Mouse (Mus musculus) limb, embryonic 14.5 days (tissue): ENCODE measurements around the gene Uba6. TPM values are rescaled to one million over a fixed set of nuclear protein-coding genes. Genes with fewer than 3 reads are reported as not detected.

Experiments used
- ATAC-seq: fragments of 200-750 bp; cut with Nextera tagmentation; 2 replicates; pipeline ENCODE4 v1.8.0; 2017; ENCODE audit warnings: low read depth, moderate number of reproducible peaks, moderate TSS enrichment; ENCODE audit not compliant: low FRiP score
- DNase-seq: peaks from one replicate; pipeline ENCODE4 v3.0.0-alpha.2; 2015; ENCODE audit warnings: low spot score
- H3K27ac ChIP-seq: fragments of 300-500 bp; sonication (generic); replicated peaks from 2 replicates; pipeline ENCODE4 v1.5.1; 2014; ENCODE audit warnings: low read depth, mild to moderate bottlenecking, low read length, moderate library complexity, mixed read lengths
- H3K27me3 ChIP-seq: fragments of 300-500 bp; sonication (generic); 2 replicates; pipeline ENCODE4 v1.6.1; 2014; ENCODE audit warnings: low read length, mixed read lengths; ENCODE audit not compliant: control insufficient read depth, insufficient read depth
- H3K36me3 ChIP-seq: fragments of 300-500 bp; sonication (generic); 2 replicates; pipeline ENCODE4 v1.6.1; 2014; ENCODE audit warnings: mild to moderate bottlenecking, low read length, moderate library complexity, mixed read lengths; ENCODE audit not compliant: control insufficient read depth, insufficient read depth
- H3K4me1 ChIP-seq: fragments of 300-500 bp; sonication (generic); 2 replicates; pipeline ENCODE4 v1.6.1; 2014; ENCODE audit warnings: antibody characterized with exemption, low read length, mixed read lengths; ENCODE audit not compliant: control insufficient read depth, insufficient read depth
- H3K4me2 ChIP-seq: fragments of 300-500 bp; sonication (generic); replicated peaks from 2 replicates; pipeline ENCODE4 v1.6.1; 2014; ENCODE audit warnings: low read depth, mild to moderate bottlenecking, low read length, moderate library complexity; ENCODE audit not compliant: severe bottlenecking
- H3K4me3 ChIP-seq: fragments of 300-500 bp; sonication (generic); replicated peaks from 2 replicates; pipeline ENCODE4 v1.5.1; 2014; ENCODE audit warnings: low read length
- H3K9ac ChIP-seq: fragments of 300-500 bp; sonication (generic); 2 replicates; pipeline ENCODE4 v1.6.1; 2014; ENCODE audit warnings: mild to moderate bottlenecking, low read depth, low read length, moderate library complexity; ENCODE audit not compliant: severe bottlenecking
- H3K9me3 ChIP-seq: fragments of 300-500 bp; sonication (generic); 2 replicates; pipeline ENCODE4 v1.6.1; 2016; ENCODE audit warnings: low read length; ENCODE audit not compliant: control insufficient read depth
- POLR2A ChIP-seq: fragments of 200-500 bp; IDR thresholded peaks from 2 replicates; pipeline ENCODE4 v1.8.0; 2012; ENCODE audit warnings: inconsistent platforms, mild to moderate bottlenecking, moderate library complexity, borderline replicate concordance; ENCODE audit not compliant: insufficient read depth, insufficient read length; ENCODE audit errors: extremely low read depth
- WGBS: fragments of 180-500 bp; shearing (Covaris S2); extraction: QIAGEN DNeasy Blood & Tissue Kit; methylation state at CpG from one replicate; pipeline ENCODE4 v1.1.7; 2014; 5-methylcytosine and 5-hydroxymethylcytosine counted together
- polyA plus RNA-seq, 2 experiments: library from polyadenylated mRNA; depleted of rRNA in 1 of 2; stranded (reverse) in 1 of 2; unstranded in 1 of 2; fragments of >200 nt; fragmentation: Nextera tagmentation in 1 of 2; extraction: Ambion mirVana in 1 of 2; gene quantifications; 2 replicates each; pipeline versions ENCODE4 v1.2.1 to v1.2.3; 2012 to 2014

Gene Uba6
- polyA plus RNA-seq, 2 experiments, result 10.4 to 17.8 TPM

DNA sequence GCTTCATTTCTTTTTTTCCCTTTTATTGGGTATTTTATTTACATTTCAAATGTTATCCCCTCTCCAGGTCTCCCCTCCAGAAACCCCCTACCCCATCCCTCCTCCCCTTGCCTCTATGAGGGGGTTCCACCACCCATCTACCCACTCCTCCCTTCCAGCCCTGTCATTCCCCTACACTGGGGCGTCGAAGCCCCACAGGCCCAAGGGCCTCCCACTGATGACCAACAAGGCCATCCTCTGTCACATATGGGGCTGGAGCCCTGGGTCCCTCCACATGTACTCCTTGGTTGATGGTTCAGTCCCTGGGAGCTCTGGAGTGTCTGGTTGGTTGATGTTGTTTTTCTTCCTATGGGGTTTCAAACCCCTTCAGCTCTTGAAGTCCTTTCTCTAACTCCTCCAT lies 70.4 kb downstream of the Uba6 start:
- Histone ChIP-seq H3K9ac (no peak overlapping the region), H3K27me3 (no peaks in the 10 kb centered on the region), H3K27ac (no peak overlapping the region), H3K36me3 (0 out of 2 replicates have a peak, but pooled peaks cover 3% of the 10 kb centered on the region), H3K9me3 (no peaks in the 10 kb centered on the region), H3K4me2 (no peak overlapping the region), H3K4me3 (no peak overlapping the region), H3K4me1 (no peaks in the 10 kb centered on the region)
- WGBS, result 98% methylated on average over 2 of the region's 2 CpGs
- no peak for ATAC-seq
- DNase-seq, result no peak
- no peak for TF ChIP-seq POLR2A

DNA sequence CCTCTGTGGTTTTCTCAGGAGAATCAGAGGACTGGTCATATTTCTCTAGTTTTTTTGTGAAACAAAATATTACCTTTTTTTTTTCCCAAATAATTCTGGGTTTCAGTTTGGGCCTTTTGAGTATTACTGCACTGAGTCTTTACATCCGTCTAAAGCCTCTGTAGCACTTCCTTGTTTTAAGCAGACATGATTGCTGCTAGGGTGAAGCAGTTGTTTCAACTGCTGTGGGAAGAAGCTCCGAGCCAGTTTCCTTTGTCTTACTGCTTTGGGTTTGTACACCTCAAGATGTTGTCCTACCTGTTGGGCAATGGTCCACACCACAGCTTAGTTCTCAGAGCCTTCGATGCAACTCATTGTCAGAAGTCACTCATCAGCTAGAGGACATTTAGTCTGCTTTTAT lies 72.0 kb downstream of the Uba6 start:
- Histone ChIP-seq H3K4me2 (no peak overlapping the region), H3K27me3 (no peaks in the 10 kb centered on the region), H3K9ac (no peak overlapping the region), H3K36me3 (no peaks in the 10 kb centered on the region), H3K9me3 (no peaks in the 10 kb centered on the region), H3K27ac (no peak overlapping the region), H3K4me3 (no peak overlapping the region), H3K4me1 (no peaks in the 10 kb centered on the region)
- DNase-seq (no peak), ATAC-seq (no peak)
- WGBS, result 77% methylated on average over 3 of the region's 3 CpGs
- no peak for TF ChIP-seq POLR2A

GRCm38 (mm10) chr5:86098988-86099387 lies 73.6 kb downstream of the Uba6 start:
- no peak for TF ChIP-seq POLR2A
- Histone ChIP-seq H3K36me3 (no peaks in the 10 kb centered on the region), H3K27ac (no peak overlapping the region), H3K9ac (no peak overlapping the region), H3K4me1 (no peaks in the 10 kb centered on the region), H3K4me3 (no peak overlapping the region), H3K27me3 (no peaks in the 10 kb centered on the region), H3K4me2 (no peak overlapping the region), H3K9me3 (no peaks in the 10 kb centered on the region)
- no peak for ATAC-seq
- 69% methylated on average over 3 of the region's 3 CpGs for WGBS
- no peak for DNase-seq

GRCm38 (mm10) chr5:86094754-86095153 lies 77.8 kb downstream of the Uba6 start:
- Histone ChIP-seq H3K9ac (no peak overlapping the region), H3K9me3 (no peaks in the 10 kb centered on the region), H3K4me2 (no peak overlapping the region), H3K27me3 (no peaks in the 10 kb centered on the region), H3K27ac (no peak overlapping the region), H3K4me3 (no peak overlapping the region), H3K4me1 (no peaks in the 10 kb centered on the region), H3K36me3 (no peaks in the 10 kb centered on the region)
- WGBS, result 81% methylated on average over 9 of the region's 9 CpGs
- ATAC-seq (no peak), DNase-seq (no peak)
- no peak for TF ChIP-seq POLR2A

DNA sequence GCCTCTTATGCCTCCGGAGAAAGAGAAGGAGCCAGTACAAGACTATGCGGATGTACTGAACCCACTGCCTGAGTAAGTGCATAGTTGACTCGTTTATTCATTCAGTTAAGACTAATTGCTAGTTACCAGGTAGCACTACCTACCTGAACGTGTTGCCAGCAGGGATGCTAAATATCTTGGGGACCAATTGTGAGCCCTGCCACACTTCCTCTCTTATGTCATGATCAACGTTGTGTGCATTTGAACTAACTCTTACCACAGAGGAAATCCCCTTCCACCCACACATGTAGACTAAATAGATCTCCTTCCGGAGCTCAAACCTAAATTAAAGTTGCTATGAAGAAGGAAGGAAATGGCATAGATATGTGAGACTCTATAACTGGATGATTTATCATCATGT lies 85.9 kb downstream of the Uba6 start:
- 74% methylated on average over 6 of the region's 6 CpGs for WGBS

GRCm38 (mm10) chr5:86084979-86085378 lies 87.6 kb downstream of the Uba6 start:
- DNase-seq, result no peak
- Histone ChIP-seq H3K27ac (no peak overlapping the region), H3K4me2 (no peak overlapping the region), H3K4me1 (no peaks in the 10 kb centered on the region), H3K9me3 (no peaks in the 10 kb centered on the region), H3K36me3 (no peaks in the 10 kb centered on the region), H3K4me3 (no peak overlapping the region), H3K27me3 (no peaks in the 10 kb centered on the region), H3K9ac (no peak overlapping the region)
- WGBS, result 80% methylated on average over 7 of the region's 7 CpGs
- no peak for TF ChIP-seq POLR2A
- ATAC-seq, result no peak

More for the DNA sequence above, 85.9 kb downstream of the Uba6 start:
- H3K36me3 ChIP-seq, result no peaks in the 10 kb centered on the region
- no peak overlapping the region for H3K9ac ChIP-seq
- H3K9me3 ChIP-seq, result no peaks in the 10 kb centered on the region
- H3K4me3 ChIP-seq, result no peak overlapping the region
- no peak overlapping the region for H3K4me2 ChIP-seq
- TF ChIP-seq POLR2A, result no peak
- no peaks in the 10 kb centered on the region for H3K27me3 ChIP-seq
- no peak overlapping the region for H3K27ac ChIP-seq
- ATAC-seq, result no peak
- no peaks in the 10 kb centered on the region for H3K4me1 ChIP-seq
- no peak for DNase-seq
